Mouse (Mus musculus) monocyte, adult 5-6 weeks (primary cell): ENCODE results near the gene Slc6a6. TPM values are rescaled to one million over a fixed set of nuclear protein-coding genes. Genes with fewer than 3 reads are reported as not detected.

Experiments
- ATAC-seq: fragments of 153-309, 156-312 bp; replicated peaks from 2 replicates; pipeline ENCODE4 v1.8.0; 2017; ENCODE audit warnings: mild to moderate bottlenecking; ENCODE audit not compliant: low TSS enrichment, insufficient number of reproducible peaks, severe bottlenecking, poor library complexity, low FRiP score
- total RNA-seq: library from RNA; stranded (forward); fragments of 200-1000, 200-491, 200-594 nt; gene quantifications from 3 replicates; pipeline ENCODE4 v1.2.3, GENCODE M21; 2017

Gene Slc6a6
- total RNA-seq, result 63.2 to 87.6 TPM (median 76.2 TPM) in 3 replicates

DNA sequence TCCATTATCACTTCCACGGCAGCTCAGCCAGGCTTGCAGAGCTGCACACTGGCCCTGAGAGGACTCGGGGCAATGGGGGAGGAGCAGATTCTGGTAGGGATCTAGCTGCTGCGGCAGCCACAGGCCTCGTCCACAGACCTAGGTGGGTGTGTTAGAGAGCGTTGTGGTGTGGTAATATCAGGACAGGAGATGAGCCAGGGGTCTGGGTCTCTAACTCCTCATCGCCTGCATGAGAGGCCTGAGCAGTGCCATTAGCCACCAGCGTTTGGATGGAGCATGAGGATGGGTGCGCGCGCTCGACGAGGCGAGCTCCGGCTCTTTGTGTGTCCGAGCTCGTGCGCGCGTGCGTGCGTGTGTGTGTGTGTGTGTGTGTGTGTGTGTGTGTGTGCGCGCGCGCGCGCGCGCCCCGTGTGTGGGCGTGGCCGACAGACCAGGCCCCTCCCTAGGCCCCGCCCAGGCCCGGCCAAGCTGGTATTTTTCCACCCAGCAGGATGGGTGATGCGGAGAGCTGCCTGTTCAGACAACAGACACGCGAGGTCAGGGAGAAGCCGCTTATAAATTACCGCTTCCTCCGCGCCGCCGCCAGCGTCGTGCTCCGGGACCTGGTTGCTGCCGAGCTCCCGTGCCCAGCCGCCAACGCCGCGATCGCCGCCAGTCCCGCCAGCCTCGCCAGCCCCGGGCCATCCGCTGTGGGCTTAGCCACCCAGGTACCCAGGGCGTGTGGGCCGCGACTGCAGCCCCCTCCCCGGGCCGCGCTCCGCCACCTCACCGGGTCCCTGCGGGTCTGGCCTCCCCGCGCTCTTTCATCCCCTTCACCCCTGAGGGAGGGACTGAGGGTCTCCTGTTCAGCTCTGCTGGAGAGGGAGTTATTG is at the start of gene Slc6a6:
Gene Slc6a6, plus strand, starts transcription at position 452 of the 872 bp plus-strand sequence.
- ATAC-seq, result peak; percentile 60

GRCm38 (mm10) chr6:91634417-91634816 is 49.4 kb upstream of the Slc6a6 start:
- no peak for ATAC-seq

GRCm38 (mm10) chr6:91634876-91635275 is 49.0 kb upstream of the Slc6a6 start:
- no peak for ATAC-seq

DNA sequence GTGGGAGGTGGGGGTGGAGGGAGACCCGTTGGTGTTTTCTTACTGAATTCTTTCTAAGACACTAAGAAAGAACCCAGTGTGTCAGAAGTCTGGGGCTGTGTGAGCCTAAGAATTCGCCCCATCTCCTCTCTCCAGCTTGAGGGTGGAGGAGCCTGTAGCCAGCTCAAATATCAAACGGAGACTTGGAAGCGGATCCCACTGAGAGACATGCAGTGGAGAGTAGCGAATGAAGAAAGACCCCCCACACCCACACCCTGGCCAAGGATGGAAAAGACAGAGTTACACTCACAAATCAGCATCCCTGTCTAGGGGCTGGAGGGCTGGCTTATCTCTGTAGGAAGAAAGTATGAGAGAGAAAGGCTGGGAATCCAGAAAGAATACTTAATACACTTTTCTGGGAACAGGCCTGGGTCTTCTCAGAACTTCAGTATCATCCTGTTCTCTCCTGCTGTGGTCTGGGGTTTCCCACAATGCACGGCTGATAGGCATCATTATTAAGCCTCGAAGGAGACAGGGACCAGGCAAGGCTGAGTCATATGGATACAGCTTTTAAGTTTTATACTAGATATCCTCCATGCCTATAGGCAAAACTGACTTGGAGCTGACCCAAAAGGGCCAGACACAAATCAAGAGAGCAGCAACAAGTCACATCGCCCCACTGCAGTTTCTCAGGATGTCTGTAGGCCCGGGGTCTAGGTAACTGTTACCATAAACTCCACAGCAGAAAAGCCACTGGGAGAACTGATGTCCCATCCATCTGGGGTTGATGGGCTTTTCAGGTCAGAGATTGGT is 45.5 kb upstream of the Slc6a6 start:
- ATAC-seq, result no peak

DNA sequence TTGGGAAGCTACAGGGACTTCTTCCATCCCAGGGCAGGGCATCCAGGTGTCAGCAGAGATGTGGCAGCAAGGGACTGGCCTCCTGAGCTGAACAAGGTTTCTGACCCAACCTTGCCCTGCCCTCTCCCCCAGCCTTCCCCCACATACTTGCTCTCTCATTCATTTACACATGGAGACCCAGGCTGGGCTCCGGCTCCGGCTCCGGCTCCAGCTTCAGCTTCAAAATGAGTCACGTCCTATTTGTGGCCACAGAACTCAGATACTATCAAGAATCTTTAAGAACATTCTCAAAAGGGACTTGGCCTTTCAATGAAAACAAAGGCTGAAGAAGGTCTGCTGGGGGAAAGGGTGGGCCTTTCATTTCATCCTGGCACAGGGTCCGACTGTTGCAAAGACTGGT is 40.8 kb upstream of the Slc6a6 start:
- ATAC-seq, result no peak

DNA sequence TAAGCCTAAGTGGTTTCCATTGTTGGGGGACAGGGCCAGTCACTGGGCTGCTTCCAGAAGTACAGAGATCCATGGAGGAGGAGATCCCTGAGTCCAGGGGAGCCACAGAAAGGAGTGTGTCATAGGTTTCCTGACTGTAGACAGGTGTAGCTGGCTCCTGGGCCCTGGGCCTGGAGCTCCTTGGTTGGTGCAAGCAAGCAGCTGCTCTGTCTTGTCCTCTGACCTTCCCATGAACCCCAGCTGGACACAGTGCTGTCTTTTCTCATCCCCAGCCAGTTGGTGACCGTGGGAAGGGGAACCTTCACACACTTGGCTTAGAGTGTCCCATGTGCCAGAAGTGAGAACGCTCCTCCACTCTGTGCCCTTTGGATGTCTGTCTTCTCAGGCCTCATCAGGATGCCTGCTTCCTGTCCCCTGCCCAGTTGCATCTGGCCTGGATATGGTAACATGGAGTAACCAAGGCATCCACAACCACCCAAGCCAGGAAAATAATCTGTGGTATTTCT is 40.4 kb upstream of the Slc6a6 start:
- ATAC-seq, result no peak

DNA sequence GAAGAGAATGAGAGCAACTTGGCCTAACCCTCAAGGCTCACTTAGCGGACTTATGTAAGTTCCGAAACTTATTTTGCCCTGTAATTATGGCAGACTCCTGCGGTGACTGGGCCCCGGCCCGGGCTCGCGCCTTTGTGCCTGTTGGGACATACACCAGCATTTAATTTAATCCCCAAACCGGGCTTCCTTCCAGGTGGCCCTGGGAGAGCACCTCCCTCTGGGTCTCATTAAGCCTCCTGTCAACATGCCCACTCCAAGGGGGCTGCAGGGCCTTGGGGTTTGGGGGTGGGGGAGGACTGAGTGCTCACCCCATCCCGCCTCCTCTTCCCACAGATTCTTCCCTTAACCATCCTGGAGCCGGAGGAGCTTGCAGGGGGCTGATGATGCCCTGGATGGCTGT is 37.8 kb upstream of the Slc6a6 start:
- ATAC-seq, result no peak

GRCm38 (mm10) chr6:91646822-91647221 is 37.0 kb upstream of the Slc6a6 start:
- ATAC-seq, result no peak

- ATAC-seq, result no peak
Observed at GRCm38 (mm10) chr6:91647385-91647791, 36.5 kb upstream of the Slc6a6 start.

DNA sequence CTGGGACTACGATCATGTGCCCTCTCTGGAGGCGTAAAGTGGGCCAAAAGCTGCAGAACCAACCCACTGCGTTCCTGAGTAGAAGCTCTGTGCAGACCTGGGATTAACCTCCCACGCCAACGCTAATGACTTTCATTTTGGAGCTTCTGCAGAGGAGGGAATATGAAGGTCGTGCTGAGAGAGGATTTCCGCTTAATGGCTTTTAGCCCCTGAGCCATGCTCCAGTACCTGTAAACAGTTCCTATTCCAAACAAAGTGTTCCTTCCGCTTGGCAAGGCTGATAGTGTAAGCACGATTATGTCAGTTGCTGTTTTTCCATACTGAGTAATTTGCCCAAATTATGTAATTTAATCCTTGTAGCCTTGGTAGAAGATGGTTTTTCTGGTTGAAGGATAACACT is 33.6 kb upstream of the Slc6a6 start:
- no peak for ATAC-seq

DNA sequence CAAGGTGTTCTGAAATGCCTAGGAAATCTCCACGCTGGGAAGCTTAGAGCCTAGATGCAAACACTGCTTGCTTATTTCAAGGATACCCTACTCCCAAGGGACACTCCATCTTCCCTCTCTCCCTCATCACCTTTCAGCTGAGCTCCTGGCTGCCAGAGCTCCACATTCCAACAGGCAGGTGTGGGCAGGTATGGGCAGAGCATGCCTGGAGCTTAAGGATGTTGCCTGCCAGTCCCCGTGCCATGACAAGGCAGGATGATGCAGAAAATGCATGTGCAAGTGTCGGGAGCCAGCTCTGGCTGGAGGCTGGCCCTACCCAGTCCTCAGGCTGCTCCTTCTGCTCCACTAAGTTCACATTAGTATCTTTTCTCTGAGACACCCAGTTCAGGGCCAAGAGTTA is 31.6 kb upstream of the Slc6a6 start:
- ATAC-seq, result no peak

DNA sequence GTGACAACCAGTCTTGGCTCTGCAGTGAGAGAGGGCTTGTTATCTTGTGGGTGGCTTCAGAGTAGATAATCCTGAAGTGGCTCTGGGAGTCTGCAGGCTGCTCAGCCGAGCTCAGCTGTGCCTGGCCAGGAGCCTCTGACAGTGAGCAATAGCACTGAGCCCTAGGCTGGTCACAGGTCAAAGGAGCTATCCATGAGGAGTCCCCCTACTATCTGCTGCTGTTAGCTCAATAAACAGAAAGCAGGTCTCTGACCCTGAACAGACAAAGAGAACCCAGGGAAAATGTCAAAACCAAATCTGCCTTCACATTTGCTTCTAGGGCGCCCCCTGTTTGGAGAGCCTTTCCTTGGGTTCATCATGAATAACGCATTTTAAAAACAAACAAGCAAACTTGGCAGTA is 28.6 kb upstream of the Slc6a6 start:
- no peak for ATAC-seq

- ATAC-seq, result no peak
Observed at GRCm38 (mm10) chr6:91655874-91656433, 27.9 kb upstream of the Slc6a6 start.

DNA sequence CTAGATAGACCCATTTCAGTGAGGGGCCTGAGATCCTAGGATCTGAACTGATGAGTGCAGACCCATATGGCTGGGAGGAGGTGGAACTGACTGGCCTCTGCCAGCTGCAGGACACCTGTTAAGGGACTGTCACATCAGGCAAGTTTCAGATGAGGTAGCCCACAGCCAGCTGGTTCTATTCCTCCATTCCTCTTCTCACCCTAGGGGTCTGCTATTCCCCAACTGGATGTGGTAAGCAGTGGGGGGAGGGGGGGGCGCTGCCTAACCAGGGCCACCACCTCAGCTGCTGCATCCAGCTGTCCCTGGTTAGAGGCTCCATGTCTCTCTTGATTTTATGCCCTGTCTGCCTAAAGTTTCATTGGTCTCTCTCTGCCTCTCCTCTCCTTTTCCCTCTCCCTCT is 25.6 kb upstream of the Slc6a6 start:
- no peak for ATAC-seq

DNA sequence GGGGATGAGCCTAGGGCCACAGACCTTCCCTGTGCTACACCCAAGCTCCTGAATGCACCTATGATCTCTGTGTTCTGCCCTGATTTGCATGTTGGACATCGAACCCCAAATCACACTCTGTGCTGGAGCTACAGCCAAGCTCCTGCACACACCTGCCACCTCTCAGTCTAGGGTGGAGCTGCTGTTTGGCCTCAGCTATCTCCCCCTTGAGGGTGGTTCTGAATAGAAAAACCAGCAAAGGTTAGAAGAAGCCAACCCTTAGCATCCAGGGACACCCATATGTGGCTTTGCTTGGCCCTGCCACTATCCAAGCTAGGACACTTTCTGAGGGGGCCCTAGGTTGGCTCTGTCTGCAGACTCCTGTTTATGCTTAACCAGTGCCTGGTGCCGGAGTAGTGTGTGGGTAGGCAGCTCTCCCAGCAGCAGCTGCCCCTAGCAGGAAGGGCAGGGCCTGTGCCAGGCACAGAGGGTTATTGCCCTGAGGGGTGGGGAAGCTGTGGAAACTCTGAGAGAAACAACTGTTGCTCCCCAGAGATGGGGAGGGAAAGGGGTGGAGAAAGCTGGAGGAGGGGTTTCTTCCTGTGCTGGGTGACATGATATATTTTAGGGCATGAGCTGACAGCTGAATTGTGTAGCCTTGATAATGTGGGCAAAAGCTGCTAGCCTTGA is 23.9 kb upstream of the Slc6a6 start:
- no peak for ATAC-seq

- no peak for ATAC-seq
Observed at GRCm38 (mm10) chr6:91662301-91662700, 21.6 kb upstream of the Slc6a6 start.

DNA sequence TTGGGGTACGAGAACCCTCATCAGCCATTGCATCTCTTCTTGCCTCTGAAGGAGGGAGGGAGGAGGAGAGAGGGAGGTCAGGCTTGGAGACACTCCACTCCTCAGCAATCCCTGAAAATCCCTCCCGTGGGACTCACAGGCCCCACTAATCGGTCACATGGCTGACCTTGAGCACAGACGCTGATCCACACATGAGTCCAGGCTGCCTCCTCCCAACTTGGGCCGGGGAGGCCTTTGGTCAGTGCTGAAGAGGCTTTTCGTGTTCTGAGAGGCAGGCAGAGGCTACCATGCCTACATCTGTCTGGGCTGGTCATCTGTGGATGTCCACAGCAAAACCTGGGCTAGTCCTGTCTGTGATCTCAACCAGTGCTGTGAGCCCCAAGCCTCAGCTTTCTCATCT is 20.2 kb upstream of the Slc6a6 start:
- no peak for ATAC-seq

- ATAC-seq, result no peak
Observed at GRCm38 (mm10) chr6:91665267-91665666, 18.6 kb upstream of the Slc6a6 start.
